Mouse (Mus musculus) heart, adult 2 months (tissue): ENCODE data around the gene Higd1c.

Experiments used
- CTCF ChIP-seq: fragments of 200-600 bp; IDR thresholded peaks from 2 replicates; pipeline ENCODE4 v1.8.1; 2022; ENCODE audit warnings: antibody characterized with exemption, mild to moderate bottlenecking, moderate library complexity
- EP300 ChIP-seq: fragments of 200-500 bp; IDR thresholded peaks from 2 replicates; pipeline ENCODE4 v1.6.1; 2011; ENCODE audit warnings: low read depth, low read length, control low read depth; ENCODE audit not compliant: insufficient read depth
- POLR2A ChIP-seq: fragments of 200-500 bp; IDR thresholded peaks from 2 replicates; pipeline ENCODE4 v1.6.1; 2011; ENCODE audit warnings: mild to moderate bottlenecking, low read depth, low read length, control low read depth; ENCODE audit not compliant: insufficient read depth

DNA sequence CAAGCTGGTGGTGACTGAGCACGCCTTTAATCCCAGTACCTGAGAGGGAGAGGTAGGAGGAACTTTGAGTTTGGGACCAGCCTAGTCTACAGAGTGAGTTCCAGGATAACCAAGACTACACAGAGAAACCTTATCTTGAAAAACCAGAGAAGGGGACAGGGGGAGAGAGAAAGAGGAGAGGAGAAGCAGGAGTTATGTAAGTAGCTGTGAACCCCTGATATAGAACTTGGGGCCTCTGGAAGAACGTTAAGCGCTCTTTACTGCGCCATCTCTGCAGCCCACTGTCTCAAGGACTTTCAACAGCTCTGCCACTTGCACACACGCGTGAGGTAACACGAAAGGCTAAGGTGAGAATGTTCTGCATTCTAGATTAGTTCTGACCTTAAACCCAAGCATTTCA is 27.3 kb downstream of the Higd1c start:
- TF ChIP-seq POLR2A (no peak), CTCF (no peak), EP300 (no peak)
